Mouse (Mus musculus): ENCODE measurements around the gene Dolpp1.

DNA sequence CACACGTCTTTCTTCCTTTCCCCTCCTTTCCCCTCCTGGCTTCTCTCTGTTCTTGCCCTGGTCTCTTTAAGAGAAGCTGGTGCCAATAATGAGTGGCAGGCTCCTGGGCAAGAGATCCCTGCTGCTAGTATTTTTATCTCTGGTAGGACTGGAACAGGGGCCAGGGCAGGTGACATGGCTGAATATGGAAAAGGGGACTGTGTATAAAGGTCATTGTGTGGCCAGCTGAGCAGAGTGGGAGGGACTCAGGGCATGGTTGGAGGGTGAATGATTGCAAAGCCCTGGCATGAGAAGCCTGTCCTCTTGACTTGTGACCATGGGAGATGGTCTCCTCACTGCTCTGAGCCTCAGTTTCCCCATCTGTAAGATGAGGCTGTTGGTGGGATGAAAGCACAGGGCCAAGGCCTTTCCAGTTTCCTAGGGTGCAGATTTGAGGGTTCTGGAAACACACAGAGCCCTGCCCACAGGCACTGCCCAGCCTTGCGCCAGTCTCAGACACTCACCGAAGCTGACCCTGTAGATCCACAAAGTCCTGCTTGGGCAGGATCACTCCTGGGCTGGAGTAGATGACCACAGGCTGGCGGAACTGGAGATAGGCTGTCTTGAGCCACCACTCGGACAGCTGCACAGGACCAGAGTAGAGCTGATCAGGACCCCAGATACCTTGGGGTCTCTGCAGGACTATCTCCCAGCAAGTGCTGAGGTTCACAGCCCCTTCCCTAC lies 17.6 kb downstream of the Dolpp1 start:
- TF ChIP-seq GATA1 (IDR thresholded peaks at IDR 0.05; ENCODE audit: low read length) (no peak), TAL1 (IDR thresholded peaks at IDR 0.05; ENCODE audit: low read length) (no peak)
